Mouse (Mus musculus): ENCODE data around the gene Natd1.

The Natd1 gene

GRCm38 (mm10) chr11:60914491-60914890 is at the start of gene Natd1:
Gene Natd1, minus strand, starts transcription at chr11:60914750.
- DNase-seq (ENCODE audit: low read depth, low spot score): no peak

- no peak for DNase-seq (ENCODE audit: low read depth, low spot score)
These were observed 48.2 kb upstream of the Natd1 start for GRCm38 (mm10) chr11:60962709-60963108.

GRCm38 (mm10) chr11:60961176-60961575 is 46.6 kb upstream of the Natd1 start:
- no peak for DNase-seq (ENCODE audit: low read depth, low spot score)

- no peak for DNase-seq (ENCODE audit: low read depth, low spot score)
These were observed 44.4 kb upstream of the Natd1 start for GRCm38 (mm10) chr11:60958948-60959347.

GRCm38 (mm10) chr11:60955621-60956383 is 41.3 kb upstream of the Natd1 start:
- no peak for DNase-seq (ENCODE audit: low read depth, low spot score)

- DNase-seq (ENCODE audit: low read depth, low spot score): no peak
These were observed 39.9 kb upstream of the Natd1 start for GRCm38 (mm10) chr11:60954255-60955104.

GRCm38 (mm10) chr11:60953803-60954202 is 39.3 kb upstream of the Natd1 start:
- peak; percentile 83 for DNase-seq (ENCODE audit: low read depth, low spot score)

- no peak for DNase-seq (ENCODE audit: low read depth, low spot score)
These were observed 38.4 kb upstream of the Natd1 start for GRCm38 (mm10) chr11:60952986-60953385.

- DNase-seq (ENCODE audit: low read depth, low spot score): no peak
These were observed 37.8 kb upstream of the Natd1 start for GRCm38 (mm10) chr11:60952362-60952761.

GRCm38 (mm10) chr11:60951896-60952295 is 37.3 kb upstream of the Natd1 start:
- no peak for DNase-seq (ENCODE audit: low read depth, low spot score)

GRCm38 (mm10) chr11:60945003-60945402 is 30.5 kb upstream of the Natd1 start:
- DNase-seq (ENCODE audit: low read depth, low spot score): no peak

GRCm38 (mm10) chr11:60942263-60943015 is 27.9 kb upstream of the Natd1 start:
- DNase-seq (ENCODE audit: low read depth, low spot score): no peak

GRCm38 (mm10) chr11:60941370-60941769 is 26.8 kb upstream of the Natd1 start:
- DNase-seq (ENCODE audit: low read depth, low spot score): no peak

- no peak for DNase-seq (ENCODE audit: low read depth, low spot score)
These were observed 26.0 kb upstream of the Natd1 start for GRCm38 (mm10) chr11:60940501-60940900.

GRCm38 (mm10) chr11:60939487-60939886 is 24.9 kb upstream of the Natd1 start:
- DNase-seq (ENCODE audit: low read depth, low spot score): no peak

- DNase-seq (ENCODE audit: low read depth, low spot score): no peak
These were observed 23.1 kb upstream of the Natd1 start for GRCm38 (mm10) chr11:60937611-60938010.

- DNase-seq (ENCODE audit: low read depth, low spot score): no peak
These were observed 21.4 kb upstream of the Natd1 start for GRCm38 (mm10) chr11:60935975-60936373.

GRCm38 (mm10) chr11:60935326-60935974 is 20.9 kb upstream of the Natd1 start:
- DNase-seq (ENCODE audit: low read depth, low spot score): no peak

GRCm38 (mm10) chr11:60934795-60935194 is 20.2 kb upstream of the Natd1 start:
- DNase-seq (ENCODE audit: low read depth, low spot score): no peak

- no peak for DNase-seq (ENCODE audit: low read depth, low spot score)
These were observed 18.8 kb upstream of the Natd1 start for GRCm38 (mm10) chr11:60933178-60933930.

GRCm38 (mm10) chr11:60932503-60933020 is 18.0 kb upstream of the Natd1 start:
- DNase-seq (ENCODE audit: low read depth, low spot score): no peak
